Mouse (Mus musculus): ENCODE measurements around the gene 1810049J17Rik.

The 1810049J17Rik gene

GRCm38 (mm10) chr15:12346916-12347315, 25.2 kb upstream of the 1810049J17Rik start:
- DNase-seq = no peak

GRCm38 (mm10) chr15:12341401-12341758, 19.7 kb upstream of the 1810049J17Rik start:
- no peak for DNase-seq

- no peak for DNase-seq
These were observed 19.1 kb upstream of the 1810049J17Rik start for GRCm38 (mm10) chr15:12340536-12341400.

GRCm38 (mm10) chr15:12337779-12338137, 16.1 kb upstream of the 1810049J17Rik start:
- no peak for DNase-seq

GRCm38 (mm10) chr15:12337030-12337778, 15.5 kb upstream of the 1810049J17Rik start:
- DNase-seq = no peak

GRCm38 (mm10) chr15:12334381-12334780, 12.7 kb upstream of the 1810049J17Rik start:
- no peak for DNase-seq

GRCm38 (mm10) chr15:12331300-12331699, 9.6 kb upstream of the 1810049J17Rik start:
- peak; percentile 26 to 43 for DNase-seq

GRCm38 (mm10) chr15:12330892-12331291, 9.2 kb upstream of the 1810049J17Rik start:
- DNase-seq = no peak

- no peak for DNase-seq
These were observed 8.7 kb upstream of the 1810049J17Rik start for GRCm38 (mm10) chr15:12330389-12330788.

GRCm38 (mm10) chr15:12324326-12324725, 2.6 kb upstream of the 1810049J17Rik start:
- peak; percentile 39 to 54 for DNase-seq

GRCm38 (mm10) chr15:12322676-12323402, 1.1 kb upstream of the 1810049J17Rik start:
- DNase-seq = no peak

- peak; percentile 99 for DNase-seq
These were observed 460 bp downstream of the 1810049J17Rik start, which contains the start of gene Golph3 for GRCm38 (mm10) chr15:12321091-12321787. Gene Golph3, plus strand, starts transcription at chr15:12321450.

GRCm38 (mm10) chr15:12320441-12321090, 1.1 kb downstream of the 1810049J17Rik start:
- DNase-seq = peak in 1 of 2 experiments; percentile 13

GRCm38 (mm10) chr15:12319889-12320288, 1.8 kb downstream of the 1810049J17Rik start:
- DNase-seq = no peak

GRCm38 (mm10) chr15:12318451-12318850, 3.2 kb downstream of the 1810049J17Rik start:
- DNase-seq = no peak

- no peak for DNase-seq
These were observed 4.4 kb downstream of the 1810049J17Rik start for GRCm38 (mm10) chr15:12317290-12317689.

GRCm38 (mm10) chr15:12315996-12316395, 5.7 kb downstream of the 1810049J17Rik start:
- DNase-seq = no peak

GRCm38 (mm10) chr15:12314584-12314983, 7.1 kb downstream of the 1810049J17Rik start:
- no peak for DNase-seq

- DNase-seq = no peak
These were observed 8.4 kb downstream of the 1810049J17Rik start for GRCm38 (mm10) chr15:12313255-12313654.

- no peak for DNase-seq
These were observed 10.2 kb downstream of the 1810049J17Rik start for GRCm38 (mm10) chr15:12311465-12311864.

GRCm38 (mm10) chr15:12310676-12311075, 11.0 kb downstream of the 1810049J17Rik start:
- DNase-seq = no peak

- no peak for DNase-seq
These were observed 13.2 kb downstream of the 1810049J17Rik start for GRCm38 (mm10) chr15:12308539-12308938.

Data from cerebellum, postnatal 10 days (tissue).